Mouse (Mus musculus) spleen, adult 2 months (tissue): ENCODE measurements around the gene Rtl4. TPM values are rescaled to one million over a fixed set of nuclear protein-coding genes. Genes with fewer than 3 reads are reported as not detected.

Experiments used
- DNase-seq, 2 experiments: peaks; one replicate each; pipeline versions ENCODE4 v3.0.0 to v3.0.0-alpha.2; 2012 to 2021; ENCODE audit warnings: low spot score in 2 of 2, low read depth in 1 of 2
- H3K27ac ChIP-seq: fragments of 200-500 bp; 2 replicates; pipeline ENCODE4 v1.5.1; 2012; ENCODE audit warnings: low read length, inconsistent platforms; ENCODE audit not compliant: insufficient read depth
- H3K27me3 ChIP-seq: fragments of 200-500 bp; 2 replicates; pipeline ENCODE4 v1.6.1; 2012; ENCODE audit warnings: mild to moderate bottlenecking, moderate library complexity, low read length, inconsistent platforms; ENCODE audit not compliant: control insufficient read depth, insufficient read depth
- H3K36me3 ChIP-seq: fragments of 200-500 bp; 2 replicates; pipeline ENCODE4 v1.6.1; 2012; ENCODE audit warnings: mild to moderate bottlenecking, low read length, inconsistent platforms; ENCODE audit not compliant: control insufficient read depth, insufficient read depth
- H3K4me1 ChIP-seq: fragments of 200-500 bp; 2 replicates; pipeline ENCODE4 v1.6.1; 2011; ENCODE audit warnings: inconsistent platforms; ENCODE audit not compliant: control insufficient read depth, insufficient read depth, insufficient read length
- H3K4me3 ChIP-seq: fragments of 200-500 bp; 2 replicates; pipeline ENCODE4 v1.5.1; 2011; ENCODE audit warnings: mild to moderate bottlenecking, inconsistent platforms; ENCODE audit not compliant: insufficient read depth, insufficient read length; ENCODE audit errors: extremely low read depth
- CTCF ChIP-seq: fragments of 200-500 bp; IDR thresholded peaks from 2 replicates; pipeline ENCODE4 v1.5.1; 2011; ENCODE audit warnings: mild to moderate bottlenecking, inconsistent platforms; ENCODE audit not compliant: insufficient read depth, insufficient read length, insufficient replicate concordance; ENCODE audit errors: extremely low read depth
- POLR2A ChIP-seq: fragments of 200-500 bp; IDR thresholded peaks from 2 replicates; pipeline ENCODE4 v1.6.1; 2011; ENCODE audit warnings: low read depth, low read length, inconsistent platforms
- WGBS: fragments of 180-500 bp; shearing (Covaris S2); methylation state at CpG from one replicate; pipeline ENCODE4 v1.1.7; 2018; 5-methylcytosine and 5-hydroxymethylcytosine counted together
- polyA plus RNA-seq: library from polyadenylated mRNA; depleted of rRNA; stranded (reverse); fragments of >200 nt; gene quantifications from 2 replicates; pipeline ENCODE4 v1.2.3, GENCODE M21; 2012; rRNA removed

The Rtl4 gene
- not detected in 2 replicates for polyA plus RNA-seq

GRCm38 (mm10) chrX:144688207-144689118, at the start of gene Rtl4:
TSS of gene Rtl4 (plus strand) at chrX:144688907.
- Histone ChIP-seq H3K4me1 (no peaks in the 10 kb centered on the region), H3K36me3 (no peaks in the 10 kb centered on the region), H3K27me3 (no peaks in the 10 kb centered on the region; the same call in 1 of the 2 replicates), H3K27ac (no peak within 1 kb of the TSS), H3K4me3 (no peak within 1 kb of the TSS)
- TF ChIP-seq CTCF = no peak
- no peak for TF ChIP-seq POLR2A
- no peak for DNase-seq
- WGBS = 24% methylated on average over 24 of the region's 31 CpGs

DNA sequence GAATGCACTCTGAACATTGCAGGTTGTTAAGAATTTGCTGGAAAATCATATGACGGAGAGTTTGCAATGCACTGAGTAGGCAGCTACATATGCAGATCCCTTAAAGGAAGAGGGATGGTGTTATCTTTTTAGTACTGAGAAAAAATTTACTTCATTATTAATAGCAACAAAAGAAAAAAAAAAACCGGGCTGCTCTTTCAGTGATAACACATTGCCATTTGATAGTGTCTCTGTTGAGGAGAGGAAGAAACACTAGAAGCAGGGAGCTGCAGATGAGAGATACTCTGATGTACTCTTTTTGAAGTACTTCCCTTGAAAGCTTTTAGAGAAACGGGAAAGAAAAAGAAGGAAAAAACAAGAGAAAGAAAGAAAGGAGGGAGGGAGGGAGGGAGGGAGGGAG, 44.0 kb upstream of the Rtl4 start:
- DNase-seq = no peak
- WGBS = 55% methylated on average over 3 of the region's 3 CpGs
- Histone ChIP-seq H3K4me1 (no peaks in the 10 kb centered on the region), H3K4me3 (no peak overlapping the region), H3K27me3 (no peaks in the 10 kb centered on the region), H3K36me3 (no peaks in the 10 kb centered on the region), H3K27ac (no peak overlapping the region)
- TF ChIP-seq CTCF (no peak), POLR2A (no peak)

GRCm38 (mm10) chrX:144645394-144645793, 43.3 kb upstream of the Rtl4 start:
- WGBS = 46% methylated on average over 1 of the region's 1 CpGs
- no peaks in the 10 kb centered on the region for H3K27me3 ChIP-seq
- no peaks in the 10 kb centered on the region for H3K36me3 ChIP-seq
- TF ChIP-seq CTCF = no peak
- no peak for TF ChIP-seq POLR2A
- H3K4me3 ChIP-seq = no peak overlapping the region
- peak; percentile 1 to 2 for DNase-seq
- H3K4me1 ChIP-seq = no peaks in the 10 kb centered on the region
- no peak overlapping the region for H3K27ac ChIP-seq

GRCm38 (mm10) chrX:144652196-144652595, 36.5 kb upstream of the Rtl4 start:
- WGBS = 82% methylated on average over 2 of the region's 2 CpGs
- TF ChIP-seq CTCF = no peak
- TF ChIP-seq POLR2A = no peak
- Histone ChIP-seq H3K4me3 (no peak overlapping the region), H3K36me3 (no peaks in the 10 kb centered on the region), H3K27ac (no peak overlapping the region), H3K27me3 (no peaks in the 10 kb centered on the region), H3K4me1 (no peaks in the 10 kb centered on the region)
- DNase-seq = no peak

DNA sequence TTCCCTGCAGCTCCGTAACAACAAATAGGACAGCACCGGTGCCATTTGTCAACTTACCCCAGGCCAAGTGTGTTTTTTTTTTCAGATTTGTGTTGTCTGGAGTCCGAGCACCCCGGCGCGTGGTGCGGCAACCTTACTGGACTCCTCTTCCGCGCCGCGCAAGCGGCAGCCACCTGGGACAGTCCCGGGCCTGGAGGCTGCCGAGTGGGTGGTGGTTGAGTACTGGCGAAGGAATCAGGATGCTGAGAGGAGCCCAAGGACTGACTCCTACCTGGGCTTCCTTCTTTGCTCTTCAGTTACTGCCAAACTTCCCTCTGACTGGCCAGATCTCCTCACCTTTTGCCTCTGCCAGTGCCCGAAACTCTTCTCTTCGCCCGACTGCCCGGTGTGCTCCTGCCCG, 965 bp upstream of the Rtl4 start:
- Histone ChIP-seq H3K4me3 (no peak overlapping the region), H3K36me3 (no peaks in the 10 kb centered on the region), H3K4me1 (no peaks in the 10 kb centered on the region), H3K27me3 (no peaks in the 10 kb centered on the region; the same call in 1 of the 2 replicates), H3K27ac (no peak overlapping the region)
- no peak for TF ChIP-seq CTCF
- no peak for TF ChIP-seq POLR2A
- WGBS = 44% methylated on average over 20 of the region's 20 CpGs
- no peak for DNase-seq

- TF ChIP-seq POLR2A (no peak), CTCF (no peak)
- 20% methylated on average over 1 of the region's 1 CpGs for WGBS
- Histone ChIP-seq H3K4me1 (no peaks in the 10 kb centered on the region), H3K27ac (no peak within 1 kb of the TSS), H3K36me3 (no peaks in the 10 kb centered on the region), H3K27me3 (no peaks in the 10 kb centered on the region; the same call in 1 of the 2 replicates), H3K4me3 (no peak within 1 kb of the TSS)
- no peak for DNase-seq
Measured at GRCm38 (mm10) chrX:144688142-144688206, 733 bp upstream of the Rtl4 start, which contains the start of gene Trpc5. TSS of gene Trpc5 (minus strand) at chrX:144688180.

DNA sequence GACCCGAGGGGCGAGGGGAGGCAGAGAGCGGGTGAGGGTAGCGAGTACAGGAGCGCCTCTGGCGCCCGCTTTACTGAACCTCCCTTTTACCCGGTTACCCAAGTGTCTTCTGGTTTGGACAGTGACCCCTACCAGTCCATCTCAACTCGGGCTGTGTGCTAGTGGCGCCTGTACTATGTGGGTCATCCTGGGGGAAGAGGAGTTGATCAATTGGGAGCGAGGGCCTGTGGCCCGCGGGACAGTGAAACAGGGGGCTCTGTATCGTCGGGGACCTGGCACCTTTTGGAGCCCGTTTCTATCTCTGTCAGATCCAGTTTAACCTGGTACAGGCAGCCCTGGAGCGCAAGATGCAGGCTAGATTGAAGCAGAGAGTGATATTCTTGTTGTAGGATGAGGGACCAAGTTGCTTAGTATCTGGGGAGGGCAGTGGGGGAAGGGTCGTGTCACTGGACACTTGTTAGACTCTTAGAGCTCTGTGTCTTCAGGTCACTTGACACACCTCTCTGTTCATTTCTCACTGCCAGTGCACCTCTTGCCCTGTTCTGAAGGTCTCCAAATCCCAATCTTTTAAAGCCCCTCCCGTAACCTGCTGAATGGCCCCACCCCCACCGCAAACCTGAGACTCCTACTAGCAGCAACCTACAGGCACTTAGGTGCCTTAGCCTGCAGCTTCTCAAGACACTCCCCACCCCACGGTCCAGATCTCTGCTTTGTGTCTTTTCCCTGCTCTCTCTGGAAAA, 582 bp downstream of the Rtl4 start:
- no peaks in the 10 kb centered on the region for H3K4me1 ChIP-seq
- no peak for TF ChIP-seq POLR2A
- no peak for TF ChIP-seq CTCF
- no peak overlapping the region for H3K27ac ChIP-seq
- no peaks in the 10 kb centered on the region for H3K36me3 ChIP-seq
- no peak overlapping the region for H3K4me3 ChIP-seq
- no peaks in the 10 kb centered on the region; the same call in 1 of the 2 replicates for H3K27me3 ChIP-seq
- no peak for DNase-seq
- 26% methylated on average over 21 of the region's 21 CpGs for WGBS
